Mouse (Mus musculus): ENCODE data around the gene Lat. TPM values are rescaled to one million over a fixed set of nuclear protein-coding genes. Genes with fewer than 3 reads are reported as not detected.
"Not testable (repeated sequence)": the region's sequence is repeated elsewhere in the genome, so short reads cannot be mapped to it uniquely, and the experiment has no call there.

The Lat gene
- total RNA-seq, 2 experiments from 2014 or later, result 1.7 to 13.4 TPM

GRCm38 (mm10) chr7:126340896-126341295 lies 28.5 kb downstream of the Lat start:
- no peak for ATAC-seq (replicated peaks; ENCODE audit: low FRiP score, poor library complexity, severe bottlenecking)

GRCm38 (mm10) chr7:126340206-126340618 lies 29.2 kb downstream of the Lat start:
- no peak for ATAC-seq (replicated peaks; ENCODE audit: low FRiP score, poor library complexity, severe bottlenecking)

- ATAC-seq (replicated peaks; ENCODE audit: low FRiP score, poor library complexity, severe bottlenecking), result no peak
These were observed 29.8 kb downstream of the Lat start for GRCm38 (mm10) chr7:126339521-126339971.

GRCm38 (mm10) chr7:126338906-126339305 lies 30.5 kb downstream of the Lat start:
- no peak for ATAC-seq (replicated peaks; ENCODE audit: low FRiP score, poor library complexity, severe bottlenecking)

- no peak for ATAC-seq (replicated peaks; ENCODE audit: low FRiP score, poor library complexity, severe bottlenecking)
These were observed 33.8 kb downstream of the Lat start for GRCm38 (mm10) chr7:126335556-126335955.

- no peak for ATAC-seq (replicated peaks; ENCODE audit: low FRiP score, poor library complexity, severe bottlenecking)
These were observed 36.7 kb downstream of the Lat start for GRCm38 (mm10) chr7:126332691-126333090.

- ATAC-seq (replicated peaks; ENCODE audit: low FRiP score, poor library complexity, severe bottlenecking), result no peak
These were observed 38.7 kb downstream of the Lat start for GRCm38 (mm10) chr7:126330693-126331092.

- no peak for ATAC-seq (replicated peaks; ENCODE audit: low FRiP score, poor library complexity, severe bottlenecking)
These were observed 39.3 kb downstream of the Lat start for GRCm38 (mm10) chr7:126329907-126330645.

- not testable (repeated sequence) for ATAC-seq (replicated peaks; ENCODE audit: low FRiP score, poor library complexity, severe bottlenecking)
These were observed 40.5 kb downstream of the Lat start for GRCm38 (mm10) chr7:126328848-126329247.

- ATAC-seq (replicated peaks; ENCODE audit: low FRiP score, poor library complexity, severe bottlenecking), result not testable (repeated sequence)
These were observed 43.6 kb downstream of the Lat start for GRCm38 (mm10) chr7:126325576-126326273.

GRCm38 (mm10) chr7:126324791-126325190 lies 44.6 kb downstream of the Lat start:
- no peak for ATAC-seq (replicated peaks; ENCODE audit: low FRiP score, poor library complexity, severe bottlenecking)

- peak; percentile 79 for ATAC-seq (replicated peaks; ENCODE audit: low FRiP score, poor library complexity, severe bottlenecking)
These were observed 45.6 kb downstream of the Lat start for GRCm38 (mm10) chr7:126323729-126324128.

- 0 out of 2 replicates have a peak, but pooled peaks have one; percentile 30 for ATAC-seq (replicated peaks; ENCODE audit: low FRiP score, poor library complexity, severe bottlenecking)
These were observed 55.1 kb downstream of the Lat start for GRCm38 (mm10) chr7:126314273-126314672.

Other genes with a start within 250 kb of the Lat start
- 58.4 and 66.2 TPM in 2 replicates for gene Xpo6, start 169.1 kb downstream of the Lat start, total RNA-seq (2015; ENCODE audit: low replicate concordance)
- 21.9 and 25.2 TPM in 2 replicates for gene Xpo6, start 169.1 kb downstream of the Lat start, total RNA-seq (2017; ENCODE audit: low replicate concordance)
- gene Sbk1, start 97.0 kb downstream of the Lat start, total RNA-seq (2015; ENCODE audit: low replicate concordance), result 2.5 and 5.0 TPM in 2 replicates
- 3.4 and 4.0 TPM in 2 replicates for gene Sbk1, start 97.0 kb downstream of the Lat start, total RNA-seq (2017; ENCODE audit: low replicate concordance)
- gene Spns1, start 7.9 kb upstream of the Lat start, total RNA-seq (2015; ENCODE audit: low replicate concordance), result 7.6 and 8.0 TPM in 2 replicates
- 3.1 and 5.8 TPM in 2 replicates for gene Spns1, start 7.9 kb upstream of the Lat start, total RNA-seq (2017; ENCODE audit: low replicate concordance)
- 7.6 and 10.1 TPM in 2 replicates for gene Nfatc2ip, start 27.2 kb upstream of the Lat start, total RNA-seq (2015; ENCODE audit: low replicate concordance)
- gene Nfatc2ip, start 27.2 kb upstream of the Lat start, total RNA-seq (2017; ENCODE audit: low replicate concordance), result 21.7 and 22.7 TPM in 2 replicates
- gene Cd19, start 45.3 kb upstream of the Lat start, total RNA-seq (2015; ENCODE audit: low replicate concordance), result 18.4 and 35.2 TPM in 2 replicates
- gene Cd19, start 45.3 kb upstream of the Lat start, total RNA-seq (2017; ENCODE audit: low replicate concordance), result 11.2 and 18.8 TPM in 2 replicates
- 4.3 and 8.0 TPM in 2 replicates for gene Rabep2, start 59.2 kb upstream of the Lat start, total RNA-seq (2015; ENCODE audit: low replicate concordance)
- gene Rabep2, start 59.2 kb upstream of the Lat start, total RNA-seq (2017; ENCODE audit: low replicate concordance), result 1.4 and 7.2 TPM in 2 replicates
- gene Atp2a1, start 93.5 kb upstream of the Lat start, total RNA-seq (2015; ENCODE audit: low replicate concordance), result 2.2 TPM in 1 of 2 replicates, not detected in the other
- not detected in 2 replicates for gene Atp2a1, start 93.5 kb upstream of the Lat start, total RNA-seq (2017; ENCODE audit: low replicate concordance)
- 4.7 and 12.6 TPM in 2 replicates for gene Sh2b1, start 105.9 kb upstream of the Lat start, total RNA-seq (2015; ENCODE audit: low replicate concordance)
- 4.1 and 4.6 TPM in 2 replicates for gene Sh2b1, start 105.9 kb upstream of the Lat start, total RNA-seq (2017; ENCODE audit: low replicate concordance)
- gene Tufm, start 117.8 kb upstream of the Lat start, total RNA-seq (2015; ENCODE audit: low replicate concordance), result 23.8 and 28.1 TPM in 2 replicates
- gene Tufm, start 117.8 kb upstream of the Lat start, total RNA-seq (2017; ENCODE audit: low replicate concordance), result 10.7 and 11.6 TPM in 2 replicates
- 94.7 and 95.1 TPM in 2 replicates for gene Atxn2l, start 133.9 kb upstream of the Lat start, total RNA-seq (2015; ENCODE audit: low replicate concordance)
- gene Atxn2l, start 133.9 kb upstream of the Lat start, total RNA-seq (2017; ENCODE audit: low replicate concordance), result 71.8 and 75.6 TPM in 2 replicates
- gene Eif3c, start 196.8 kb upstream of the Lat start, total RNA-seq (2015; ENCODE audit: low replicate concordance), result 42.3 and 63.8 TPM in 2 replicates
- gene Eif3c, start 196.8 kb upstream of the Lat start, total RNA-seq (2017; ENCODE audit: low replicate concordance), result 77.8 and 113 TPM in 2 replicates
- 5.9 and 12.3 TPM in 2 replicates for gene Apobr, start 215.4 kb upstream of the Lat start, total RNA-seq (2015; ENCODE audit: low replicate concordance)
- gene Apobr, start 215.4 kb upstream of the Lat start, total RNA-seq (2017; ENCODE audit: low replicate concordance), result 3.2 and 6.1 TPM in 2 replicates
- gene Cln3, start 216.2 kb upstream of the Lat start, total RNA-seq (2015; ENCODE audit: low replicate concordance), result 2.9 and 17.2 TPM in 2 replicates
- gene Cln3, start 216.2 kb upstream of the Lat start, total RNA-seq (2017; ENCODE audit: low replicate concordance), result 1.9 and 3.9 TPM in 2 replicates
- 1.3 TPM in 1 of 2 replicates, not detected in the other for gene Il27, start 225.4 kb upstream of the Lat start, total RNA-seq (2015; ENCODE audit: low replicate concordance)
- gene Il27, start 225.4 kb upstream of the Lat start, total RNA-seq (2017; ENCODE audit: low replicate concordance), result not detected in 2 replicates